Mouse (Mus musculus) brain, embryonic 14.5 days (tissue): ENCODE data around the gene Abca12. TPM values are rescaled to one million over a fixed set of nuclear protein-coding genes. Genes with fewer than 3 reads are reported as not detected.

ENCODE experiments used
- DNase-seq: peaks from one replicate; pipeline ENCODE4 v3.0.0-alpha.2; 2011; ENCODE audit warnings: low read depth
- CTCF ChIP-seq: fragments of 200-500 bp; IDR thresholded peaks from 2 replicates; pipeline ENCODE4 v1.5.1; 2012; ENCODE audit warnings: inconsistent platforms, mild to moderate bottlenecking, moderate library complexity, borderline replicate concordance; ENCODE audit not compliant: insufficient read depth, insufficient read length; ENCODE audit errors: extremely low read depth
- POLR2A ChIP-seq: fragments of 200-500 bp; IDR thresholded peaks from 2 replicates; pipeline ENCODE4 v1.6.1; 2012; ENCODE audit warnings: mild to moderate bottlenecking, inconsistent platforms, borderline replicate concordance; ENCODE audit not compliant: poor library complexity, insufficient read depth, insufficient read length, severe bottlenecking; ENCODE audit errors: extremely low read depth
- polyA plus RNA-seq: library from polyadenylated mRNA; depleted of rRNA; stranded (reverse); fragments of >200 nt; gene quantifications from 2 replicates; pipeline ENCODE4 v1.2.3, GENCODE M21; 2012

The Abca12 gene
- polyA plus RNA-seq, 1 experiment, result 0.10 TPM

GRCm38 (mm10) chr1:71384098-71384497 lies 30.6 kb downstream of the Abca12 start:
- TF ChIP-seq POLR2A (no peak), CTCF (no peak)
- DNase-seq, result no peak

GRCm38 (mm10) chr1:71373090-71373489 lies 41.6 kb downstream of the Abca12 start:
- DNase-seq, result no peak
- TF ChIP-seq CTCF, result no peak

DNA sequence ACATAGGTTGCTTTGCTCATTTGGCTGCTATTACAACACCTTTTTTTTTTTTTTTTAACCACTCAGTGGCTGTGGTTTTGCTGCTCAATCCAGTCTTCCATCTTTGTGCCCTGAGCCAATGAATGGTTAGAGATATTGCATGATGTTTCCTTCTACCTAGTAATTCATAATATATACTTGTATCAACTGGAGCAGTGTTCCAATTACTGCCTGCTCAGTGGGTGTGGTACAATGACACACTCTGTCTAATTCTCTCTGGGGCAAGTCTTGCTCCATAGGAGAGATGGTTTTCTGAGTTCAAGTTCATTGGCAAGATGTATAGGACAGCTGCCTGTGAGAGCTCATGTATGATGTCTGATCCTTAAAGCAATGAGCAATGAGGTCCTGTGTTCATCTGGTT lies 44.4 kb downstream of the Abca12 start:
- no peak for TF ChIP-seq POLR2A
- no peak for TF ChIP-seq CTCF
- DNase-seq, result no peak

DNA sequence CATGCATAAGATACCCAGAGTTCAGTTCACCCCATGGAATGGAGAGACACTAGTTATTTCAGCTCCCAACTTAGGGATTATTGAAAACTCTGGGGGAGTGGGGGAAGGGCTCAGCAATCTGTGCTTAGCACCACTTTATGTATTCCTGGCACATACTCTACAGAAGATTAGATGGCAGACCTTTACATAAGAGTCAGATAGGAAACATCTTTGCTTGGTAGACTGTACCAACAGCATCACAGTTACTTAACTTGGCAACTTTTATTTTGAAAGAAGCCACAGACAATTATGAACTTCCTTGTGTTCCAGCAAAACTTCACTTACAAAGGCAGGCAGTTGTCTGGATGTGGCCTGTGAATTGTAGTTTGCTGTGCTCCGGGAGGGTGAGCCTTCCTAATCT lies 46.9 kb downstream of the Abca12 start:
- TF ChIP-seq POLR2A (no peak), CTCF (no peak)
- DNase-seq, result peak; percentile 17

GRCm38 (mm10) chr1:71342861-71343554 lies 71.7 kb downstream of the Abca12 start:
- DNase-seq, result peak; percentile 55
- TF ChIP-seq CTCF (no peak), POLR2A (no peak)

- TF ChIP-seq CTCF (no peak), POLR2A (no peak)
- peak; percentile 81 for DNase-seq
Measured at GRCm38 (mm10) chr1:71342261-71342594, 72.5 kb downstream of the Abca12 start.

DNA sequence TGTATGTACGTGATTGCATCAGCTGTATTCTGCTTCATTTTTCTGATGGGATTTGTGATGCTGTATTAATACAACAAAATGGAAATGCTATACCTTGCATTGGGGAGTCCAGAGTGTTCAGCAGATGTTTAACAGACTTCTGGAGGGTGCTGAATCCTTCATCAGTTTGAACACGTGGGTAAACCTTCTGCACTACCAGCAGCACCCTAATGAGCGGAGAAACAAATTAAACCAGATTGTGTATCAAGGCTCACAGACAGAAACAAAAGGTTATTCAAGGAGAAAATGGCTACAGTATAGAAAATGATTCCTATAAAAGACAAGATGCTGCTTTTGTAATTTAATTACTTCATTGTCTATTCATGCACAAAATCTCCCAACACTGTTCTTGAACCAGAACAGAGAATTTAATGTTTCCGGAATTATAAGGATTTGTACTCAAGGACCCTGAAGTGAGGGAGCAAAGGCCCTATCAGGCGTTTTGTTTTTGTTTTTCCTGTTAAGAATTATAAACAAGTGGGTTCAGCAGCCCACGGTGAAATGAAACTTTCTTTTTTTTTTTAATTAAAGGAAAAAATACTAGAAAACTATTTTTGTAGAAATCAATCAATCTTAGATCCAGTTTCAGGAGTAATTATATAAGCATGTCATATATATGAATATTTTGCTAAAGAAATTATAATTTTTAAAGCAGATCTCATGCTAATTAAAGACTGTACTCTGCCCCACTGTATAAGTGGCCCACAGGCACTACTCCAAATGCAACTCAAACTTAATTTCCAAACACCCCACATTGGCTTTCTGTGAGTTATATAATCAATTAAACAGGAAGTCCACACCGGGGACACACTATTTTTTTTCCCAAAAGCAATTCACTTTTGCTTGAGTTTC lies 73.1 kb downstream of the Abca12 start:
- peak; percentile 86 for DNase-seq
- no peak for TF ChIP-seq CTCF
- TF ChIP-seq POLR2A, result no peak

DNA sequence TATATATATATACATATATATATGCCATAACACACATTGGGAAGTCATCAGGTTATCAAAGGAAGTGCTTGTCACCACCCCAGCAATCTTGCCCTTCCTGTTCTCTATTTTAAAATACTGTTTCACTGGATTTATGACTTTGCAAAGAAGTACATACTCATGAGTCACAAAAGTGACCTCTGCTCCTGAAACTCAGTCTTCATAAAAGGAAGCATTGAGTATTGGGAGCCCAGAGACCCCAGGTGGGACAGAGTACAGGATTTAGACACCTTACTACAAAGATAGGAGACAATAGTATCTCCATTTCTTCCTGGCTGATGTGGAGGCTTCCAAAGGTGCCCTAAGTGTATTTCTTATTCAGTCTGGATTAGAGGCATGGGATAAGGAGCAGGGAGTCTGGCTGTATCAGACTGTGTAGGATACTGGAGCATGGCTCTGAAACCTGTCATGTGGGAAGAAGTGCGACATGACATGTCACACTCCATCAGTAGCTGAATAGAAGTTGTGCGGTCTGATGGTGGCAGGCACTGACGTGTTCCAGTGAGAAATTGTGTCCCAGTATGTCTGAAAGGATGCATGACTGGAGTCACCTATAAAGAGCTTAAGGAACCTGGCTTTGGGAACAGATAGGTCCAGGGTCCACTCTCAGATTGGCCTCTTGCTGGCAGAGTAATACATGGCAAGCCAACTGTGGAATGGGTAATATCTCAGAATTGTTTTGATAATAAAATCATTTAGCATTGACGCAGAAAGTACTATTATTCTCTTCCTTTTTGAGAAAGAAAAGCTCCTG lies 76.0 kb downstream of the Abca12 start:
- DNase-seq, result no peak
- TF ChIP-seq CTCF (no peak), POLR2A (no peak)

GRCm38 (mm10) chr1:71330349-71330748 lies 84.4 kb downstream of the Abca12 start:
- TF ChIP-seq POLR2A (no peak), CTCF (no peak)

GRCm38 (mm10) chr1:71312171-71312570 lies 102.5 kb downstream of the Abca12 start:
- DNase-seq, result no peak
- TF ChIP-seq CTCF, result no peak
- no peak for TF ChIP-seq POLR2A

More at GRCm38 (mm10) chr1:71330349-71330748, 84.4 kb downstream of the Abca12 start:
- no peak for DNase-seq

DNA sequence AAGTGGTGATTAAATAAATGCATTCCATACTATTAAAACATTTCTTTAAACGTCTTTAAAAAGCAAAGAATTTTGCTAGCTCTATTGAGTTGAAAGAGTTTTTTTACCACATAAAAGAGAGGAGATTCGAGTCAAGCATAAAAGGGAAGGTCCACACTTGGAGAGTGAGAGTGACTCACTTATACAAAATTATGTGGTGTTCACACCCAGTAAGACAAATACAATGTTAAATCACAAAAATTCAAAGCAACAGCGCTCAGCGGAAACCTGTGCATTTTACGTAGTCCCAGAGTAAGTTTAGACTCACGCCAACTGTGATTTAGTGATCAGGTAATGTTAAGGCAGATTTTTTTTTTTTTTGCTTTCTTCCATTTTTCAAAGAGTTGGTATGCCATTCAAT lies 104.1 kb downstream of the Abca12 start:
- TF ChIP-seq POLR2A (no peak), CTCF (no peak)
- DNase-seq, result no peak

DNA sequence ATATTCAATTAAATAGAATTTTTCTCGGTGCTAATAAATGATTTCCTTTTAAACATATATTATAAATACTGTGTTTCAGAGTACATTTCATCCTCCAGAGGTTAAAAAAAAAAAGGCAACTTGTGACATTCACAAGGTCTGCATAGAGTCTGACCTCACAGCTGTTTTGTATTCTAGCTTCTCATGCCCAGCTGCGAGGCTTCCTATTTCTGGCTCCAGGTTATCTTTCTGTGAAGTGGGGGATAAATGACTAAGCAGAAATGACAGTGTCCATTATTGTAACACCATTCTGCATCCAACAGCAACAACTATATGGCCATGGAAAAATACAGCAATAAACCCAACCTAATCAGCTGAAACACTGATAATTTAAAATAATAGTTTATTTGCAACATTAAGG lies 107.3 kb downstream of the Abca12 start:
- TF ChIP-seq CTCF (no peak), POLR2A (no peak)
- no peak for DNase-seq
